Mouse (Mus musculus) heart, postnatal 0 days (tissue): Measurements from ENCODE around the gene Tent5c.

Experiments
- CTCF ChIP-seq: IDR thresholded peaks from 2 replicates; pipeline ENCODE4 v1.5.1; 2016; ENCODE audit warnings: antibody characterized with exemption, control low read depth, low read depth
- EP300 ChIP-seq: IDR thresholded peaks from 2 replicates; pipeline ENCODE4 v1.6.1; 2016; ENCODE audit warnings: antibody characterized with exemption, low read depth

- no peak for TF ChIP-seq CTCF
- TF ChIP-seq EP300 = no peak
Measured at GRCm38 (mm10) chr3:100436756-100437155, 52.4 kb downstream of the Tent5c start.
